Mouse (Mus musculus) ES-Bruce4 (cell line): ENCODE results near the gene Cavin1.

Experiments
- CTCF ChIP-seq: IDR thresholded peaks from one replicate; pipeline ENCODE4 v1.8.1; 2011; ENCODE audit warnings: low read depth, low read length
- EP300 ChIP-seq: IDR thresholded peaks from 2 replicates; pipeline ENCODE4 v1.6.1; 2011; ENCODE audit warnings: low read depth, low read length; ENCODE audit not compliant: insufficient read depth
- POLR2A ChIP-seq: IDR thresholded peaks from one replicate; pipeline ENCODE4 v1.8.1; 2011; ENCODE audit warnings: low read length; ENCODE audit not compliant: insufficient read depth

DNA sequence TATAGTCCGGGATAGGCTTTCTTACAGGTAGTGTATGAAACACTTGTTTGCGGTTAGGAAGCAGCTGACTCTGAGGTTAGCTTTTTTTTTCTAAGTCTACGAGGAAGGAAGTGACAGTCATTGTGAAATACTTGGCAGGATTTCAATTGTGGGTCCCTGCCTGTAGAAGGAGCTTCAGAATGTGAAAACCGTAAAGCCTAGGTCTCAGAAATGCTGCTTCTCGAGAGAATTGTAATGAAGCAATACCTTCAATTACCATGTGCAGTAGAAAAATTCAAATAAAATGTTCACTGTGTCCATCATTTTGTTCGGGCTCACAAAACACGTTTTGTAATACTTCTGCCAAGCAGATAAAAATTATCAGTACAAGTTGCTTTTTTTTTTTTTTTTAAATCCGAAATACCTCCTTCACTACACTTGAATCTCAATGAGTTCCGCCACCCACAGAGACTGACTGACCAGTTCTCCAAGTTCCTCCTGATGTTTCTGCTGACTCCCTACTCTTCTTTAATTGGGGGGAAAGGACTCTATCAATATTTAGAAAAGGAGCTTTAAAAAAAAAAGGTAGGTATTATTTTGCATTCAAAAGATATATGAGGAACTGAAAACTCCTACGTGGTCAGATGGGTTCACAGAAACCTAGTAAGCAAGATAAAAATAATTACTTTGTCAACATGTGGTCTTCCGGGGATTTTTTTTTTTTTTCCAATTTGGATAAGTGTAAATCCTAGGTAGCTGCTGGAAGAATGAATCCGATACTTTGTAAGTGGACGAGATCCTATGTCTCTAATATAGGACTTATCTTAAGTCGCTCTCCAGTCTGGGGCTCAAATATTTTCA lies 37.7 kb upstream of the Cavin1 start:
- no peak for TF ChIP-seq CTCF
- TF ChIP-seq EP300, result no peak
- TF ChIP-seq POLR2A, result no peak
